Mouse (Mus musculus) left cerebral cortex, postnatal 4 days (tissue): ENCODE results near the gene Foxo6. TPM values are rescaled to one million over a fixed set of nuclear protein-coding genes. Genes with fewer than 3 reads are reported as not detected.
A peak's percentile ranks its signal among the peaks of the same experiment; 100 is the strongest.

Source experiments
- DNase-seq: peaks from one replicate; pipeline ENCODE4 v3.0.0-alpha.2; 2022
- intact Hi-C: fragments of 180-260 bp; cut with DNase I; formaldehyde crosslinking; loops from one replicate; pipeline ENCODE4 v1.15.1; 2025
- total RNA-seq, 2 experiments: library from RNA; stranded (reverse); gene quantifications; 2 replicates each; pipeline ENCODE4 v1.2.3; 2021

The Foxo6 gene
- total RNA-seq, 2 experiments from 2014 or later = 45.7 to 46.8 TPM

DNA sequence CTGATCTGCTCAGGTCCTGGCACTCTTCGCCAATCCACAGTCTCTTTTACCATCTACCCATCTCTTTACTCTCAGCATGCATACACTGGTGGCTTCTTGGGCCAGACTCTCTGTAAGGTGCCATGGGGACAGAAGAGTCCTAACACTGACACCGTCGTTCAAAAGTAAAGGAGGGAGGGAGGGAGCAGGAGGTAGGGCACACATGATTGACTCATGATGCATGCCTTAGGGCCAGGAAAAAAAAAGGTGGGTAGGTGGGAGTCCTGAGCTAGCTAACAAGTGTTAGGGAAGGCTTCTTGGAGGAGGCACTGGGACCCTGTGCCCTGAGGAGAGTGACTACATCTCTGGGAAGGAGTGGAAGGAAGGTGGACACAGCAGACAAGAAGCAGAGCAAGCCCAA, 1.9 kb downstream of the Foxo6 start:
- intact Hi-C loops = loop anchor here (5.0 kb wide), 1 partner anchor 53 kb away; no protein-coding TSS in a partner anchor
- DNase-seq = no peak

DNA sequence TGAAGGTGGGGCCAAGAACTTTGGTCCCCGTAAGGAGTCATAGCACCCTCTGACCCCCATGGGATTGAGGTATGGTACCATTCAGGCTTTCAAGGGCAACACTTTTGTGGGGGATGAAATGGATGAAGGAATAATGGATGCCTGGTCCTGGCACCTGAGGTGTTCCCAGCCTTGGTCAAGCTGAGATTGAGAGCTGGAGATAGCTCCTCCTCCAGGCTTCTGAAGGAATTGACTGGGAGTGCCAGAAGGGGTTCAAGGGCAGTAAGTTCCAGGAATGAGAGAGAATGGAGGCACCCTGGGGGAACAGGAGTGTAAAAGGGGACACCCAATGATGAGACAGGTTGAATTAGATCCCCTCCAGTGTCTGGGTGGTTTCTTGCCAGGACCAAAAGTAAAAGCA, 3.0 kb downstream of the Foxo6 start:
- intact Hi-C loops = loop anchor here (5.0 kb wide), 1 partner anchor 37 kb away; no protein-coding TSS in a partner anchor
- DNase-seq = no peak

DNA sequence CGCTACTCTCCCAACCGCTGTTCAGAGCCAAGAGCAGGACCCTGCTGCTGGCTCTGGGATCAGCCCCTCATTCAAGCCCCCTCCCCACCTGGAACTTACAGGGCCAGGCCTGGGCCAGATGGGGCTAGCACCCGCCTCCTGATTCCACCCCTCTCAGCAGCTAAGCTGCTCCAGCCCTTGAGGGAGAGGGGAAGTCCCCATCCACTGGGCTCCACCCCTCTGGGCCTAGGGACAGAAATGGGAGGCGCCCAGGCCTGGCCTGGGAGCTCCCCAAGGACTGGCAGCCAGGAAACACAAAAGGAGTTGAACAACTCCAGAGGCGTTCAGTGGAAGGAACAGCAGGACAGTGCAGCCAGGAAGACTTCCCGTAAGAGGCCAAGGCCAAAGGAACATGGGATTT, 4.0 kb downstream of the Foxo6 start:
- intact Hi-C loops = loop anchor here (5.0 kb wide), 1 partner anchor 36 kb away; no protein-coding TSS in a partner anchor
- DNase-seq = peak; percentile 90

DNA sequence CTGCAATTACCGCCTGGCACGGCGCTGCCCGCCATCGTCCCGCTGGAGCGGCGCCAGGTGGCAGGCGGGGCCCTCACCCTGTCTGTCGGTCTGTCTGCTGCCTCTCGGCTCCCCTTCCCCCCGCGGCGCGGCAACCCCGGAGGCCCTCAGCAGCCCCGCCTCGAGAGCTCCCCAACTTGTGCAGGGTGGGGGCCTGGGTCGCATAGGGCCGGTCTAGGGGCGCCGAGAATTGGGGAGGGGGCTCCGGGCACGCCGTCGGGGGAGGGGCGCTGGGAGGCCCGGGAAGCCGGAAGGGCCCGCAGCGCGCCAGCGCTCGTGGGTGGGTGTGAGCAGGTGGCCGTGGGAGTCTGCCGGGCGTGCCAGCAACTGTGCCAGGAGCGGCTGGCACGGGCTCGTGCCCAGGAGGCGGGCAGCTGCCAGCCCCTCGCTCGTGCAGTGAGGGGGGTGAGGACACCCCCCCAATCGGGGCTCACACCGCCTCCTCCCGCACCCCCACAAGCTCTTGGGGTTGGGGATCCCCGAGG, 4.5 kb downstream of the Foxo6 start:
- peak; percentile 89 for DNase-seq
- intact Hi-C loops = loop anchor here (5.0 kb wide), 1 partner anchor 35 kb away; no protein-coding TSS in a partner anchor

DNA sequence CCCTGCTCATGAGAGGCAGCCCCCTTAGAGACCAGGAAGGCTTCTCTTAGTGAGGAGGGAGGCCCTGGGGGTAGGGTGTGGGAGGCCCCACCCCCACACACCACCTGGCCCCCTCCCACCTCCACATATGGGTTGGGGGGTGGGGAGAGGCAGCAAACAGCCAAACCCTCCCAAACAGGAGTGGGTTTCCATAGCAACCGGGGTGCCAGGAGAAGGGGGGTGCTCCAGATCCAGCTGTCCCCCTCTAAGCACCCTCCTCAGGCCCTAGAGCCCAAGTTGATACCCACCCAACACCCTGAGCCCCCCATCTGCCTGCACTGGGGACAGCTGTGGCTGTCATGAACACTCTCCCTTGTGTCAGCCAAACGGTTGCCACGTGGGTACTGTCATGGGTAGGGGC, 6.1 kb downstream of the Foxo6 start:
- no peak for DNase-seq
- intact Hi-C loops = loop anchor here (5.0 kb wide), 1 partner anchor 34 kb away; no protein-coding TSS in a partner anchor

DNA sequence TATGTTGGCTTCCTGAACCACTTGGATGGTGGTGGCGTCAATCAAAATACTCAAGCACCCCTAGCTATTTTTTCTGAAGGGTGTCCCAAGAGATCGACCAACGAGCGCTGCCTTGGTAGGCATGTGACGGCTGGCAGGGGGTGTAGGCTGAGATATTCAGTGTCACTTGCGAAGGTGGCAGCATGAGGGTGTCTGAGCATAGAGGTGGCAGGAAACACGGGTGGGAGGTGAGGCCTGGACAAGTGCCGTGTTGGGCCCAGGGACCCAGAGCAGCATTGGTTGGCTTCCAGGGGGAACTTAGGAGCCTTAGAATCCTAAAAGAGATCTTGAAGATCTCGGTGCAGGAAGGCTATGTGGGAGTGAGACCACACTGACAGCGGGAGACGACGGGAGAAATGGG, 6.7 kb downstream of the Foxo6 start:
- intact Hi-C loops = loop anchor here (5.0 kb wide), 1 partner anchor 33 kb away; no protein-coding TSS in a partner anchor
- no peak for DNase-seq

DNA sequence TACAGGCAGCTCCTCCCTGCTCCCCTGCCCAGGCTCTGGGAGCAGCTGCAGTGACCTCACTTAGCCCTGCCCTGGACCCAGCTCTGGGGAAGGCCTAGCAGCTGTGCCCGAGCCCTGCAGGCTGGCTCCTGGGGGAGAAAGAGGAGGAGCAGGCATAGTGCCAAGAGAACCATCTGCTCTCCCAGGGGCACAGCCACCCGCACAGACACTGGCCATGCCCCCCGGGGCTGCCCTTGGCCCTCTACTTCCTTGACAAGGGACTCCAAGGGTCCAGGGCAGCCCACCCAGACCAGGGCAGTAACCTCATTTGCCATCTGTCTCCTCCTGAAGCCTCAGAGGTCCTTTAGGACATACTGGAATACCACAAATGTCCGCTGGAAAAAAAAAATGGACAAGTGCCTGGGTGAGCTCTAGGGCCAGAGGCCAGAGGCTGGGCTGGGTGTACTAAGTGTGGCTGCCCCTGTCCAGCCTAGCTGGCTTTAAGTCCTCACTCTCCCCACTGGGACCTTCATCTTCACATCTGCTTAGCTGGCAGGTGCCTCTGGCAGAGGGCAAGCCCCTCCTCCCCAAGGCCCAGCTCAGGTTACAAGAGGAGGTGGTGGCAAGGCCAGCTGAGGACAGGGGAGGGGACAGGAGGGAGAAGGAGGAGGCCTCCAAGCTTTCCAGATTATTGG, 9.8 kb downstream of the Foxo6 start:
- intact Hi-C loops = no loop called here

DNA sequence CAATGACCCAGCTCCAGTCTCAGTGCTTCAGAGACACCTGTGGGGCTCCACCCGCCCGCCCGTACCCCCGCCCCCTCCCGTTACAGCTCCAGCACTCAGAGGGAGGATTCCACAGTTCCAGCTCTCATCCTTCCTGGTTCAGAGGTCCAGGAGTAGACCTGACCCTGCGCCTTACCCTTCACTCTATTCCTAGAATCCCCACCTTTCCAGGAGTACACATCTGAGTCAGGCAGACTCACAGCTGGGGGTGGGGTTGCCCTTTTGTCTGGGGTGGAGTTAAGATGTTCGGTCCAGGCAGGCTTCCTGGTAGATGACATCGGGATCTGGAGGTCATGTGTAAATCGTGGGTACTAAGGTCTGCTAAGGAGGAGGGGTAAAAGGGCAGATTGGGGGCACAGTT, 11.7 kb downstream of the Foxo6 start:
- intact Hi-C loops = no loop called here
- no peak for DNase-seq

More for the DNA sequence above, 9.8 kb downstream of the Foxo6 start:
- peak; percentile 63 for DNase-seq

DNA sequence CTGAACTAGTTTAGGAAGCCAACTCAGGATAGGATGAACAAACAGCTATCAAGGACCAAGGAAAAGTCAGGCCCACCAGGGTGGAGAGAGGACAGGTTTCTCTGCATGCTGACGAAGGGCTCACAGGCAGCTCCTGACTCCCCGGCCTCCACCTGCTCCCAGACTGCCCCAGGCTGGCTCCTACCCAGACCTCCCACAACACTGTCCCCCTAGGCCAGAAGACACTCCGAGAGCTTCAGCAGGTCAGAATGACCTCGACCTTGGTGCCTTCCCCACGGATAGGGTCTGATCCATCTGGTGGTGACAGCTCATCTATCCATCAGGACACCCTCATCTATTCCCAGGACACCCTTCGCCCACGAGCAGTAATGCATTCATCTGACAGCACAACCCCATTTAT, 13.6 kb downstream of the Foxo6 start:
- intact Hi-C loops = no loop called here

DNA sequence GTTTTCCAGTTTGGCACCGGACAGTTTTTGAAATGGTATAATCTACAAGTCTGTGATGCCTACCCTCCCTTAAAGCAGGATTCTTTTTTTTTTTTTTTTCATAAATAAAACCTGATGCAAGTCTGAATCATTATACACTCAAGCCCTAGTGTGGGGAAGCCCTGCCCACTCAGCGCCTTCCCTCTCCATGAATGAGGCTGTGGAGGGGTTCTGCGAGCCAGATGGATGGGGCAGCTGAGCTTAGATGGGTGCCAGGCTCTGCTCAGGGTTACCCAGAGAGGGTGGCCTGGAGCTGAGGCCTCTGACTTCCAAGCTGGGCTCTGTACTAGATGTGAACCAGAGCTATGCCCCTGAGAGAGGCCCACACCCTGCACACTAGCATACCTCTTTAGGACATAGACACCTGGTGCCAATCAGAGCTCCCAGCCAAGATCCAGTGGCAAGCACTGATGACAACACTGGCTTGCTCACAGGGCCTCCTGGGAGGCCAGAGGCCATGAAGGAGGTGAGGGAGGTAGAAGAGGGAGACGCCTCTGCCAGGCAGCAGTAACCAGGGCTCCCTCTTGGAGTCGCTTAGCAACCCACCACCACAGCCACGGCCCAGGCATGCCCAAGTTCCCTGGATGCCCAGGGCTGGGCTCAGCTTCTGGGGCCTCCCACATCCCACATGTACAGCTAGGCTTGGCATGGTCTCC, 15.1 kb downstream of the Foxo6 start:
- intact Hi-C loops = no loop called here

More for the DNA sequence above, 13.6 kb downstream of the Foxo6 start:
- no peak for DNase-seq

DNA sequence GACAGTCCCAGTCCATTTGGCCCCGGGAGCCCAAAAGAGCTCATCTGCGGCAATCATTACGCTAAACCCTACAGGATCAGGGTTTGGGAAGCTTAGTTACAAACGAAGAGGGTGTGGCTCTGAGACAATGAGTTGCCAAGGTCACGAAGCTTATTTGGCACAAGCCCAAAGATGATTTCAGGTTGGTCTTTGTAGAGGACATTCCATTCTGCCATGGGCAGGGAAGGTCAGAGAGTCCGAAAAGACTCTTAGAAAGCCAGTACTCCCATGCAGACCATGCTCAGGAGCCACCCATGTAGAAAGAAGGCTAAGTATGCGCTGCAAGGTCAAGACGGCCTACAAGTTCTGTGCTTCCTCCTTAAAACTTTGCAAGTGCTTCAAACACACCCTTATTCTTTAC, 15.9 kb downstream of the Foxo6 start:
- no peak for DNase-seq
- intact Hi-C loops = no loop called here

More for the DNA sequence above, 15.1 kb downstream of the Foxo6 start:
- no peak for DNase-seq

DNA sequence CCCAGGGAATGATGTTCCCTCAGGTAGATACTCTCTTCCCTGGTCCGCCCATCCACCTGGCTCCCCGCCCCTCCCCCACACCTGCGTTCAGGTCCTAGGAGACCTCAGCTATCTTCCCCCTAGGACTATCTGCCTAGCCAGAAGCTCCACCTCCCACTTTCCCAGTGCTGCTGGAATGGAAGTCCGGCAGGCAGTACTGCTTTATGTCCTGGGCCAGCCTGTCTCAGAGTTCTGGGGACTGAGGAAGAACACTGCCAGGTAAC, 16.3 kb downstream of the Foxo6 start:
- intact Hi-C loops = no loop called here
- no peak for DNase-seq

DNA sequence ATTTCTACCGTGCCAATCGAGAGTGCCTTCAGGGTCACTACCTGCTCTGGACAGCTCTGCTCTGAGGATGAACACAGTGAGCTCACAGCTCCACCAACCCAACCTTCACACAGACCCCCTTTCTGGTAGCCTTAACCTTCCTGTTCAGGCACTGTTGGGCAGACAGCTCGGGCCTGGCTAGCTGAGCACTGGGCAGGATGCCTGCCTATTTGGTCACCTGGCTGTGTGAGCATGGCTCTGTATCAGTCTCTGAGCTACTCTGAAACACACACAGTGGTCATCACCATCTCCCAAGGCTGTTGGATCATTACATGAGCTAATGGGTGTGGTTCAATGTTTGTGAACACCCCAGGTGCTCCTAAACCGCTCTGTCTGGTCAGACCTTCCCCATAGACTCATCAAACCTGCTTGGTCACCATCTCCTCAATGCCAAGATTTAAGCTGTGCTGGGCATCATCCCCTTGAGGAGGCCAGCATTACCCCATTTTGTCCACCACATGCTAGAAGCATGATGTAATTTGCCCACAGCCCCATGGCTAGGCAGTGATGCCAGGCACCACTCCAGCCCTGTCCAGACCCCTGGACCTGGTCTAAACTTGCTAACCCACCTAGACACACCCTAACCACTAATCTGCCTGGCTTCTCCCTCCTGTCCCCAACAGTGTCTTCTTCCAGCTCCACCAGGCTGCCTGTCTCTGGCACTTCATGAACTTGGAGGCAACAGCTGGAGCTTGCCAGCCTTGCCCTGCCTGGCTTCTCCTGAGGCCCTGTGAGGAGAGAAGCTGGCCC, 16.8 kb downstream of the Foxo6 start:
- intact Hi-C loops = no loop called here
- DNase-seq = no peak

DNA sequence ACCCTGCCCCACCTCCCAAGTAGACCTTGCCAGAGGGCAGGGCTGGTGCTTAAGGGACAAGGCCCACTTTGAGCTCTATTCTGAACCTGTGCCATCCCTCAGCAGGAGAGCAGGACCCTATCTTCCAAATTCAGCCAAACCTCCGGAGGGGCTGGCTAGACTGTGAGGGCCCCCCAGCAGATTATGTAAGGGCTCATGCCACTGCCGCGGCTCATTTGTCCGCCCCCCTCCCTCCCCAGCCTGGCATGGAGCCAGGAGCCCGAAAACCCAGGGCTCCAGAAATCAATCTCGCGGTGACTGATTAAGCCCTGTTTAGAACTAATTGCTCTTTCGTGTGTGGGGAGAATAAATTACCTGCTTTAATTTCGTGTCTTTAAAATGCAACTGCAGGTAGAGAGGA, 17.7 kb downstream of the Foxo6 start:
- DNase-seq = peak; percentile 59
- intact Hi-C loops = no loop called here

DNA sequence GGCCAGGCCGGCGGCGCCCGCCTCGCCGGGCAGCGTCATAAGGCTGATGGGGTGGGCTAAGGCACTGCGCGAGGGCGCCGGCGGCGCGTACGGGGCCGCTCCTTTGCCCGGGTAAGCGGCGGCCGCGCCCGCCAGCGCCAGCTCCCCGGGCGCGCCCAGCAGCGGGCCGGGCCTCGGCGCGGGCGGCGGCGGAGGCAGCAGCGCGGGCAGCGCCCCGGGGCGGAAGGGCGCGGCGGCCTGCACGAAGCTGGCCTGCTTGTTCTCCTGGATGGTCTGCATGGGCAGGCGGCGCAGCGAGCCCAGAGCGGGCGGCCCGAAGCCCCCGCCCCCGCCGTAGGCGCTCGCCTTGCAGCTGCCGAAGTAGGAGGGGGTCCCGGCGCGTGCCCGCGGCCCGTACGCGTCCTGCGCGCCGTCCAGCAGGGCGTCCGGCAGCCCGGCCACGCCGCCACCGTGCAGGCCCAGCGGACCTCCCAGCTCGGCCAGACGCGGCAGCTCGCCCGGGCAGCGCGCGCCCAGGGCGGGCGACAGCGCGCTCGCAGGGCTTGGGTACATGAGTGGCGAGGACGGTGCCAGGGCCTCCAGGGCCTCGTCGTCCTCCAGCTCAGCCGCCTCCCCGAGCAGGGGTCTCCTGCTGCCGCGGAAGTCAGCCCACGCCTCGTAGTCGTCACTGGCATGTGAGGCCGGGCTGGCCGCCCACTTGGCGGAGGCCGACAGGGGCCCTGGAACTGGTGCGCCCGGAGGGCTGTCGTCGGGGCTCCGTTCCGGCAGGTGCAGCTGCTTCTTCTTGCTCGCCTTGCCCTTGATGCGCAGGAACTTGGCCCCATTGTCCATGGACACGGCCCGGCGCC, 18.7 kb downstream of the Foxo6 start:
- intact Hi-C loops = no loop called here
- peak; percentile 72 for DNase-seq

DNA sequence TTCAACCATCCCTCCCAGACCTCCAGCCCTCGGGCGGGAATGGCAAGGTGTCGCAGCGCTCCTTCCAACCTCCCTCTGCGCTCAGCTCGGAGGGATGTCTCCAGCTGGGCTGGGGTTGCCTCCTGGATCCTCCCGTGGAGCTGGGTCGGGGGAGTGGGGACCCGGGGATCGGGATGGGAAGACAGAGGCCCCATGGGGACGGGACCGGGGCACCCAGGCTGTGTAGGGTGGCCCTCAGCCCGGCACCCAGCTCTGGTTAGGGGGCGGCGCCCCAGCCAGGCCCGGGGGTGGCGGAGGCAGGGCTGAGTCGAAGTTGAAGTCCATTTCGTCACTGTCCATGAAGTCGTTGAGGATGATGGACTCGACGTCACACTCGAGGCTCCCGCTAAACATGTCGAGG, 19.5 kb downstream of the Foxo6 start:
- intact Hi-C loops = no loop called here
- DNase-seq = no peak

DNA sequence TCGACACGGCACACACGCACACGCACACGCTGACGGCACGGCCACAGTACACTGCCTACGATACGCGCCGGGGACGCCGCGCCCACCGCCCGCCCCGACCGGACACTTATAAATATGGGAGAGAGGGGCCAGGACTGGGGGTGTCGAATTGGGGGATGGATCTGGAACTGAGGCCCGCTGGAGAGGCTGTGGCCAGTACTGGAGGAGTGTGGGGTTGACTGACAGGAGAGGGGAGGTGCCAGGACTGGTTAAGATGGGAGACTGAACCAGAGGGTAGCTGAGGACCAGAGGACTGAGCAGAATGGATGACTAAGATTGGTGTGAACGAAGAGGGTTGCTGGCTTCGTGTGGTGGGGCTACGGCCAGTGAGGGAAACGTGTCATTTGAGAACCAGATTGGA, 20.0 kb downstream of the Foxo6 start:
- intact Hi-C loops = no loop called here
- no peak for DNase-seq

DNA sequence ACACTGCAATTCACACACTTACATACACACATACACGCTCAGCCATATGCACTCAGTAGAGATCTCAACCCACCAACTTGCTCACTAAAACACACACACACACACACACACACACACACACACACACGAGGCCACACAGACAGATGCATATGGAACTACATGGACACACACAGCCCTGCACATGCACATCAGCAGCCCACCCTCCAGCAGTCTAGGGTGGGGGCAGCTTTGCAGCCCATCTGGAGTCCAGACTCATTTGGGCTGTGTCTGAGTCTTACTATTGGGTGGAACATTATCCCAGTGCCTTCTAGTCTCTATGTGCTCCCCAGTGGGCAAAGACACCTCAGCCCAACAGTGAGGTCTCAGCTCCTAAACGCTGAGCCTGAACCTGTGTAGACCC, 23.0 kb downstream of the Foxo6 start:
- intact Hi-C loops = no loop called here
- DNase-seq = no peak

DNA sequence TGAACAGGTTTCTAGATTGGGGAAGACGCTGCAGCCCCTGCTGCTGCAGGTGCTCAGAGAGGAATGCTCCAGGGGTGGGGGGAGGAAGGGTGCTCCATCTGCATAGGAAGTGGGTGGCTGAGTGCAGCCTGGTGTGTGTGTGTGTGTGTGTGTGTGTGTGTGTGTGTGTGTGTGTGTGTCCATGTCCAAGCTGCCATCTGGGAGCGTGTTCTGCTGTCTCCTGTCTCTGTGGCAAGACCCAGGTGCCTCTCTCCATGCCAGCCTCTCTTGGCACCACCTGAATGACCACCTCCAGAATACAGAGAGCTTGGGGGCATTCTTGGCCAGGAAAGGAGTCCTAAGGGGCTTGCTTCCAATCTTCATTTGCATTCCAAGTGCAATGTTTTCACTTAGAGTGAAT, 24.4 kb downstream of the Foxo6 start:
- intact Hi-C loops = no loop called here
- DNase-seq = no peak

DNA sequence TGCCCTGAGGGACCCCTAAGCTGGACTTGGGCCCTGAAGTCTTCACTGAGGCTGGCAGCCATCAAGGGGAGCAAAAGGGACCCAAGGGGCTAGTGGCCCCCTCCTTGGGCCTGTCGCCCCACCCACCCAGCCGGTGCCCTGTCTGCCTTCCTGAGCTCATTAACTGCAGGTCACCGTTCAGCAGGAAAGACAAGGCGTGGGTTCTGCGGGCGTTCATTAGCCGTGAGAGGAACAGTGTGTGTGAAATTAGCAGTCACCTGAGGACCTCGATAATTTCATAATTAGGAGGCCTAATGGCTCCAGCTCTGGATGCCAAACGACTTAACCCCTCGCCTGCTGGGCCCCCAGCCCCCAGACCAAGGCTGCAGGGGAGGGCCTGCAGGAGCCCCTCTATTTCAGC, 24.9 kb downstream of the Foxo6 start:
- intact Hi-C loops = no loop called here
- DNase-seq = no peak
